Mouse (Mus musculus): Measurements from ENCODE around the gene Preb. TPM values are rescaled to one million over a fixed set of nuclear protein-coding genes. Genes with fewer than 3 reads are reported as not detected.

The Preb gene
- total and polyA plus RNA-seq, 3 experiments = 35.4 to 82.7 (median 48.9) TPM

DNA sequence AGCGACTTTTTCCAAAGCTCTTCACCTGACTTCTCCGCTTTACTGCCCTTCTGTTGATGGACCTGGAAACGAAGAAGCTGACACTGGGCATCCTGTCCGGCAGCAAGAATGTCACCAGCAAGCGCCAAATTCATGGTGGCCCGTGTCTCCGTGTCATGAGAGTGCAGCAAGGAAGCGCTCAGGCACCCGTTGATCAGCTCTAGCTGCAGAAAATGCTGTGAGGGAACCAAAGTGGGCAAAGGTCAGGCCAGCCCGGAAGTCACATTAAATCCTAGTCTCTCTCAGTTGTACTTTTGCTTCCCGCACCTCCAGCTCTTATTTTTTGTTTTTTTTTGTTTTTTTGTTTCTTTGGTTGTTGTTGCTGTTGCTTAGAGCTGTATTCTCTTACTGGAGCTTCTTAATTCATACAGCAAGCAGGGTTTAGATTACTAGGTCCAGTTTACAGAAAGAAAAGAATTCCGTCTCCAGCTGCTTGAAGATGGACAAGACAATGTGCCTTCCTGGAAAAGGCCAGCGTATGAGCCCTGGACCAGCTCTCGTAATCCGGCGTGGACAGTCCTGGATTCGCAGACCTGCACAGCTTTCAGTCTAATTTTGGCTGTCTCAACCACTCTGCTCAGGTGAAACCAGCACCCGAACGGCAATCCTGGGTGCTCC, 835 bp downstream of the Preb start:
- no peak for ATAC-seq (ENCODE audit: extremely low read depth, insufficient number of reproducible peaks, low FRiP score, poor library complexity, severe bottlenecking)
- Histone ChIP-seq H3K9me3 (replicated peaks) (peaks cover 22% of the 10 kb centered on the region), H3K4me1 (ENCODE audit: insufficient read depth, low read depth, low read length) (peaks cover 37% of the 10 kb centered on the region), H3K4me3 (ENCODE audit: low read depth, low read length) (peak overlapping the region; percentile 79), H3K27me3 (ENCODE audit: insufficient read depth, low read length) (peaks cover 12% of the 10 kb centered on the region), H3K36me3 (replicated peaks) (peaks cover 39% of the 10 kb centered on the region)
- DNase-seq (ENCODE audit: low spot score) = no peak
- TF ChIP-seq POLR2AphosphoS5 (IDR thresholded peaks at IDR 0.05; ENCODE audit: insufficient replicate concordance, low read depth, low read length) (no peak), GATA1 (IDR thresholded peaks at IDR 0.05; ENCODE audit: borderline replicate concordance, low read length) (no peak), TAL1 (conservative IDR thresholded peaks at IDR 0.05; ENCODE audit: low read depth, low read length) (no peak), GATA2 (IDR thresholded peaks at IDR 0.05; ENCODE audit: borderline replicate concordance, low read depth, low read length) (no peak), CTCF (IDR thresholded peaks at IDR 0.05; ENCODE audit: low read depth, low read length) (no peak)

DNA sequence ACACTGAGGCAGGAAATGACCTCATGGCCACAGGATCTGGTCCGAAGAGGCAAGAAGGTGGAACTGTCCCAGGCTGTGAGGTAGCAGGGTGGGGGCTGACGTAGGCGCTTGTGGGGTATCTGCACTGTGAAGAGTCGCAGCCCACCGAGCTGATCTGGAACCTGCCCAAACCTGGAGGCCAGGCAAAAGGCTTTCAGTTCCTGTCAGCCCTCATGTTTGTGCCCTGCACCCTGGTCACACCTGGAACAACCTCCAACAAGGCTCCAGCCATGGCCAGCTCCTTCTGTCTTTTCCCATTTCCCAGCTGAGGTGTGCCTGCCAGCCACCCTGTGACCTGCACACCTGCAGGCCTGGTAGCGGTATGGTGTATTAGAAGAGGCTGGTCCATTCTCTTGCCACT, 2.3 kb downstream of the Preb start:
- no peaks in the 10 kb centered on the region for H3K27me3 ChIP-seq (ENCODE audit: insufficient read depth, low read length)
- no peak for DNase-seq (ENCODE audit: low spot score)
- H3K4me1 ChIP-seq (ENCODE audit: insufficient read depth, low read depth, low read length) = peaks cover 43% of the 10 kb centered on the region
- peak overlapping the region; percentile 43; the same call in 1 of the 2 replicates for H3K4me3 ChIP-seq (ENCODE audit: low read depth, low read length)
- TF ChIP-seq POLR2AphosphoS5 (IDR thresholded peaks at IDR 0.05; ENCODE audit: insufficient replicate concordance, low read depth, low read length) = no peak
- no peak for TF ChIP-seq GATA1 (IDR thresholded peaks at IDR 0.05; ENCODE audit: borderline replicate concordance, low read length)
- TF ChIP-seq TAL1 (conservative IDR thresholded peaks at IDR 0.05; ENCODE audit: low read depth, low read length) = no peak
- no peak for TF ChIP-seq GATA2 (IDR thresholded peaks at IDR 0.05; ENCODE audit: borderline replicate concordance, low read depth, low read length)
- TF ChIP-seq CTCF (IDR thresholded peaks at IDR 0.05; ENCODE audit: low read depth, low read length) = no peak
- peaks cover 22% of the 10 kb centered on the region for H3K9me3 ChIP-seq (replicated peaks)
- H3K36me3 ChIP-seq (replicated peaks) = peaks cover 54% of the 10 kb centered on the region
- ATAC-seq (ENCODE audit: extremely low read depth, insufficient number of reproducible peaks, low FRiP score, poor library complexity, severe bottlenecking) = no peak

- no peak for DNase-seq (ENCODE audit: low spot score)
- Histone ChIP-seq H3K9me3 (replicated peaks) (peaks cover 22% of the 10 kb centered on the region), H3K4me3 (ENCODE audit: low read depth, low read length) (no peak overlapping the region), H3K36me3 (replicated peaks) (peaks cover 73% of the 10 kb centered on the region), H3K4me1 (ENCODE audit: insufficient read depth, low read depth, low read length) (peaks cover 44% of the 10 kb centered on the region), H3K27me3 (ENCODE audit: insufficient read depth, low read length) (no peaks in the 10 kb centered on the region)
- TF ChIP-seq GATA1 (IDR thresholded peaks at IDR 0.05; ENCODE audit: borderline replicate concordance, low read length) (no peak), TAL1 (conservative IDR thresholded peaks at IDR 0.05; ENCODE audit: low read depth, low read length) (no peak), POLR2AphosphoS5 (IDR thresholded peaks at IDR 0.05; ENCODE audit: insufficient replicate concordance, low read depth, low read length) (no peak), CTCF (IDR thresholded peaks at IDR 0.05; ENCODE audit: low read depth, low read length) (no peak), GATA2 (IDR thresholded peaks at IDR 0.05; ENCODE audit: borderline replicate concordance, low read depth, low read length) (no peak)
- no peak for ATAC-seq (ENCODE audit: extremely low read depth, insufficient number of reproducible peaks, low FRiP score, poor library complexity, severe bottlenecking)
Measured at GRCm38 (mm10) chr5:30955751-30956150, 4.4 kb downstream of the Preb start.

DNA sequence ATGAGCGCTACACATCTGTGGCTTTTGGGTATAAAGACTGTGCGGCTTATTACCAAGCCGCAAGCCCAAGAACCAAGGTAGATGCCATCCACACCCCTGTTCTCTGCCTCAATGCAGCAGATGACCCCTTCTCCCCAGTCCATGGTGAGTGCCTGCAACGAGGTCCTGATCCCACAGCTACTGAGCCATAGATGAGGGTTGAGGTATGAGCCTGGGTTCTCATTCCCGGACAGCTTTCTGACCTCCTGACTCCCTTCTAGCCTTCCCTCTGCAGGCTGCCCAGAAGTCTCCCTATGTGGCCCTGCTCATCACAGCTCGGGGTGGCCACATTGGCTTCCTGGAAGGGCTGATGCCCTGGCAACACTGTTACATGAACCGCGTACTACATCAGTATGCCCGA, 5.6 kb downstream of the Preb start:
- Histone ChIP-seq H3K4me1 (ENCODE audit: insufficient read depth, low read depth, low read length) (peaks cover 46% of the 10 kb centered on the region), H3K36me3 (replicated peaks) (peaks cover 73% of the 10 kb centered on the region), H3K27me3 (ENCODE audit: insufficient read depth, low read length) (no peaks in the 10 kb centered on the region), H3K4me3 (ENCODE audit: low read depth, low read length) (no peak overlapping the region), H3K9me3 (replicated peaks) (peaks cover 22% of the 10 kb centered on the region)
- ATAC-seq (ENCODE audit: extremely low read depth, insufficient number of reproducible peaks, low FRiP score, poor library complexity, severe bottlenecking) (no peak), DNase-seq (ENCODE audit: low spot score) (no peak)
- TF ChIP-seq TAL1 (conservative IDR thresholded peaks at IDR 0.05; ENCODE audit: low read depth, low read length) = no peak
- TF ChIP-seq GATA2 (IDR thresholded peaks at IDR 0.05; ENCODE audit: borderline replicate concordance, low read depth, low read length) = no peak
- no peak for TF ChIP-seq POLR2AphosphoS5 (IDR thresholded peaks at IDR 0.05; ENCODE audit: insufficient replicate concordance, low read depth, low read length)
- TF ChIP-seq CTCF (IDR thresholded peaks at IDR 0.05; ENCODE audit: low read depth, low read length) = no peak
- TF ChIP-seq GATA1 (IDR thresholded peaks at IDR 0.05; ENCODE audit: borderline replicate concordance, low read length) = no peak

DNA sequence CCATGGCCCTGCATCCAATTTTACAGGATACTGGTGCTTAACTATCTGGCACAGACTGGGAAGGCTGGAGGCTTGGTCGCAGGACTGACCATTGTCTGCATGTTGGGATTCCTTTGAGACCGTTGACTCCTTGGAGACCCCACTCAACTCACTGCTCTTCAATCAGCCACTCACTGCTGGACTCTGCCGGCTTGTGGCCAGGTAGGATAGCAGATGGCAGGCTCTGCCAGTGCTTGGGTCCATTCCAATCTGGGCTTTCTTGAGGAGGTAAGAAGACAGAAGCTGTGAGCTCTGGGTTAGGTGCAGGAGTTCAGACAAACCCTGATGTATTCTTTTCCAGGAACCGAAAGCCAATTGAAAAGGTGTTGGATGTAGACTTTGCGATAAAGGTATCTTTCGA, 6.1 kb downstream of the Preb start:
- Histone ChIP-seq H3K27me3 (ENCODE audit: insufficient read depth, low read length) (no peaks in the 10 kb centered on the region), H3K4me3 (ENCODE audit: low read depth, low read length) (no peak overlapping the region), H3K9me3 (replicated peaks) (peaks cover 22% of the 10 kb centered on the region), H3K4me1 (ENCODE audit: insufficient read depth, low read depth, low read length) (peaks cover 48% of the 10 kb centered on the region), H3K36me3 (replicated peaks) (peaks cover 70% of the 10 kb centered on the region)
- no peak for TF ChIP-seq TAL1 (conservative IDR thresholded peaks at IDR 0.05; ENCODE audit: low read depth, low read length)
- TF ChIP-seq GATA2 (IDR thresholded peaks at IDR 0.05; ENCODE audit: borderline replicate concordance, low read depth, low read length) = no peak
- TF ChIP-seq POLR2AphosphoS5 (IDR thresholded peaks at IDR 0.05; ENCODE audit: insufficient replicate concordance, low read depth, low read length) = no peak
- no peak for TF ChIP-seq GATA1 (IDR thresholded peaks at IDR 0.05; ENCODE audit: borderline replicate concordance, low read length)
- TF ChIP-seq CTCF (IDR thresholded peaks at IDR 0.05; ENCODE audit: low read depth, low read length) = no peak
- ATAC-seq (ENCODE audit: extremely low read depth, insufficient number of reproducible peaks, low FRiP score, poor library complexity, severe bottlenecking) (no peak), DNase-seq (ENCODE audit: low spot score) (no peak)

DNA sequence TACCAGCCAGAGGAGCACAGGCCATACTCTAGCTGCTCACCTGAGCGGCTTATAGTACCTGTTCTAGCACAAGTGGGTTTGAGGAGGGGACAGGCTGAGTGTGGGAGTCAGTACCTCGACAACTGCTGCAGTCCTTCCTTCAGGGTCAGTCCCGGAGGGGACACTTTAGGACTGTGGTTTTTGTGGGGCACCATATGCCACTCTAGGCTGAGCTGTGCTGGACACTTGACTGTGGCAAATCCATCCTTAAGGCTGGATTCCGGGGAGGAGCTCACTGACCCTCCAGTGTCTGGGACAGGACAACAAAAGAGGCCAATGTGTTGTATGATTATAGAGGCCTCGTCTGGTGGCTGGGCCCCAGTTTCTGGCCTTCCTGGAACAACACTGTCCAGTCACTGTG, 7.6 kb downstream of the Preb start:
- no peak for TF ChIP-seq POLR2AphosphoS5 (IDR thresholded peaks at IDR 0.05; ENCODE audit: insufficient replicate concordance, low read depth, low read length)
- no peak for TF ChIP-seq TAL1 (conservative IDR thresholded peaks at IDR 0.05; ENCODE audit: low read depth, low read length)
- H3K4me3 ChIP-seq (ENCODE audit: low read depth, low read length) = no peak overlapping the region
- H3K4me1 ChIP-seq (ENCODE audit: insufficient read depth, low read depth, low read length) = peaks cover 39% of the 10 kb centered on the region
- H3K27me3 ChIP-seq (ENCODE audit: insufficient read depth, low read length) = no peaks in the 10 kb centered on the region; the same call in 1 of the 2 replicates
- DNase-seq (ENCODE audit: low spot score) (no peak), ATAC-seq (ENCODE audit: extremely low read depth, insufficient number of reproducible peaks, low FRiP score, poor library complexity, severe bottlenecking) (no peak)
- H3K36me3 ChIP-seq (replicated peaks) = peaks cover 55% of the 10 kb centered on the region
- peaks cover 14% of the 10 kb centered on the region for H3K9me3 ChIP-seq (replicated peaks)

All from G1E (cell line).